Mouse (Mus musculus) heart, adult 2 months (tissue): Measurements from ENCODE around the gene Gm7138.

ENCODE experiments used
- EP300 ChIP-seq: fragments of 200-500 bp; IDR thresholded peaks from 2 replicates; pipeline ENCODE4 v1.6.1; 2011; ENCODE audit warnings: low read depth, low read length, control low read depth; ENCODE audit not compliant: insufficient read depth
- POLR2A ChIP-seq: fragments of 200-500 bp; IDR thresholded peaks from 2 replicates; pipeline ENCODE4 v1.6.1; 2011; ENCODE audit warnings: mild to moderate bottlenecking, low read depth, low read length, control low read depth; ENCODE audit not compliant: insufficient read depth

DNA sequence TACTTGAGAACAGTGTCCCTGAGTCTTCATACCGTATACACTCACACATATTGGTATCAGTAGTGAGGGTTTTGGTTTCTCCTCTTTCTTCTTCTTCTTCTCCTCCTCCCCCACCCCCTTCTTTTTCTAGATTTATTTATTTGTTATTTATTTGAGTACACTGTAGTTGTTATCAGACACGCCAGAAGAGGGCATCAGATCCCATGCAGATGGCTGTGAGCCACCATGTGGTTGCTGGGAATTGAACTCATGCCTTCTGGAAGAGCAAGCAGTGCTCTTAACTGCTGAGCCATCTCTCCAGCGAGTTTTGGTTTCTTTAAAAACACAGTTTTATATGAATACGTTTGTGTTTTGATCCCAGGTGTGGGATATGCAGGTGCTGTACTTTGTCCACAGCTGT is 48.5 kb downstream of the Gm7138 start:
- no peak for TF ChIP-seq POLR2A
- TF ChIP-seq EP300, result no peak
